Mouse (Mus musculus) 416B (cell line): ENCODE measurements at regions not wholly inside any gene's neighbourhood (a gene's known extent, or its start where the extent isn't known, plus 50 kb on each side); places are given as distances from the start of the nearest gene placed in this dataset.
A peak's percentile ranks its signal among the peaks of the same experiment; 100 is the strongest.

Experiments used
- DNase-seq: peaks from one replicate; pipeline ENCODE4 v3.0.0; 2011; ENCODE audit warnings: low read depth

- DNase-seq = no peak
These were observed 671.2 kb upstream of the Stxbp6 start for GRCm38 (mm10) chr12:45745697-45746096.

GRCm38 (mm10) chr12:45744619-45745018 lies 670.1 kb upstream of the Stxbp6 start:
- no peak for DNase-seq

- no peak for DNase-seq
These were observed 659.2 kb upstream of the Stxbp6 start for GRCm38 (mm10) chr12:45733661-45734060.

GRCm38 (mm10) chr12:45724565-45725370 lies 650.3 kb upstream of the Stxbp6 start:
- DNase-seq = no peak

GRCm38 (mm10) chr12:45711351-45711750 lies 636.8 kb upstream of the Stxbp6 start:
- no peak for DNase-seq

GRCm38 (mm10) chr12:45710766-45711165 lies 636.3 kb upstream of the Stxbp6 start:
- DNase-seq = no peak

- no peak for DNase-seq
These were observed 614.8 kb upstream of the Stxbp6 start for GRCm38 (mm10) chr12:45689291-45689690.

- DNase-seq = no peak
These were observed 612.3 kb upstream of the Stxbp6 start for GRCm38 (mm10) chr12:45686765-45687164.

- no peak for DNase-seq
These were observed 597.9 kb upstream of the Stxbp6 start for GRCm38 (mm10) chr12:45672361-45672760.

- DNase-seq = no peak
These were observed 597.0 kb upstream of the Stxbp6 start for GRCm38 (mm10) chr12:45671554-45671948.

- no peak for DNase-seq
These were observed 596.5 kb upstream of the Stxbp6 start for GRCm38 (mm10) chr12:45670874-45671553.

- DNase-seq = no peak
These were observed 595.9 kb upstream of the Stxbp6 start for GRCm38 (mm10) chr12:45670246-45670873.

GRCm38 (mm10) chr12:45659612-45660011 lies 585.1 kb upstream of the Stxbp6 start:
- DNase-seq = no peak

GRCm38 (mm10) chr12:45656574-45656973 lies 582.1 kb upstream of the Stxbp6 start:
- DNase-seq = no peak

GRCm38 (mm10) chr12:45648654-45649053 lies 574.1 kb upstream of the Stxbp6 start:
- no peak for DNase-seq

GRCm38 (mm10) chr12:45644180-45644579 lies 569.7 kb upstream of the Stxbp6 start:
- peak; percentile 26 for DNase-seq

GRCm38 (mm10) chr12:45622830-45623229 lies 548.3 kb upstream of the Stxbp6 start:
- DNase-seq = no peak

GRCm38 (mm10) chr12:45620056-45620455 lies 545.5 kb upstream of the Stxbp6 start:
- no peak for DNase-seq

- no peak for DNase-seq
These were observed 540.1 kb upstream of the Stxbp6 start for GRCm38 (mm10) chr12:45614509-45615150.

GRCm38 (mm10) chr12:45614074-45614473 lies 539.6 kb upstream of the Stxbp6 start:
- DNase-seq = no peak

- no peak for DNase-seq
These were observed 524.9 kb upstream of the Stxbp6 start for GRCm38 (mm10) chr12:45599443-45599842.

GRCm38 (mm10) chr12:45597904-45598570 lies 523.5 kb upstream of the Stxbp6 start:
- no peak for DNase-seq
